Mouse (Mus musculus): ENCODE results near the gene Zfp691. TPM values are rescaled to one million over a fixed set of nuclear protein-coding genes. Genes with fewer than 3 reads are reported as not detected.
A peak's percentile ranks its signal among the peaks of the same experiment; 100 is the strongest.

Zfp691 gene
- total and polyA plus RNA-seq, 2 experiments from 2014 or later, result 2.5 to 4.1 TPM

- no peak overlapping the region for H3K9ac ChIP-seq (replicated peaks; ENCODE audit: low read length, poor library complexity, severe bottlenecking)
- ATAC-seq (ENCODE audit: low FRiP score) (no peak), DNase-seq (ENCODE audit: low spot score) (no peak)
- H3K4me2 ChIP-seq (ENCODE audit: low read depth, low read length, poor library complexity, severe bottlenecking), result no peak overlapping the region
- no peak for TF ChIP-seq CTCF (IDR thresholded peaks at IDR 0.05)
- 63% methylated on average over 8 of the region's 8 CpGs for WGBS
- no peaks in the 10 kb centered on the region for H3K9me3 ChIP-seq (ENCODE audit: low read length)
- peaks cover 24% of the 10 kb centered on the region for H3K36me3 ChIP-seq (ENCODE audit: insufficient read depth, low read length)
- 0 out of 2 replicates have a peak overlapping the region, but pooled peaks have one; percentile 38 for H3K27ac ChIP-seq (ENCODE audit: low read depth, low read length)
- no peaks in the 10 kb centered on the region for H3K27me3 ChIP-seq (ENCODE audit: insufficient read depth, low read length)
- H3K4me3 ChIP-seq (ENCODE audit: low read depth, low read length), result no peak overlapping the region
- no peaks in the 10 kb centered on the region; the same call in 1 of the 2 replicates for H3K4me1 ChIP-seq (ENCODE audit: insufficient read depth, low read length)
Measured at GRCm38 (mm10) chr4:119137313-119137712, 36.7 kb downstream of the Zfp691 start.

- 94% methylated on average over 13 of the region's 13 CpGs for WGBS
- H3K27ac ChIP-seq (ENCODE audit: low read depth, low read length), result no peak overlapping the region
- H3K4me3 ChIP-seq (ENCODE audit: low read depth, low read length), result no peak overlapping the region
- H3K27me3 ChIP-seq (ENCODE audit: insufficient read depth, low read length), result no peaks in the 10 kb centered on the region
- DNase-seq (ENCODE audit: low spot score), result no peak
- ATAC-seq (ENCODE audit: low FRiP score), result no peak
- no peak overlapping the region for H3K4me2 ChIP-seq (ENCODE audit: low read depth, low read length, poor library complexity, severe bottlenecking)
- no peak for TF ChIP-seq CTCF (IDR thresholded peaks at IDR 0.05)
- no peaks in the 10 kb centered on the region for H3K9me3 ChIP-seq (ENCODE audit: low read length)
- H3K9ac ChIP-seq (replicated peaks; ENCODE audit: low read length, poor library complexity, severe bottlenecking), result no peak overlapping the region
- H3K36me3 ChIP-seq (ENCODE audit: insufficient read depth, low read length), result peaks cover 35% of the 10 kb centered on the region
- H3K4me1 ChIP-seq (ENCODE audit: insufficient read depth, low read length), result no peaks in the 10 kb centered on the region; the same call in 1 of the 2 replicates
Measured at GRCm38 (mm10) chr4:119133860-119134259, 40.1 kb downstream of the Zfp691 start.

- ATAC-seq (ENCODE audit: low FRiP score), result no peak
- no peaks in the 10 kb centered on the region for H3K9me3 ChIP-seq (ENCODE audit: low read length)
Measured at GRCm38 (mm10) chr4:119133306-119133705, 40.7 kb downstream of the Zfp691 start.

GRCm38 (mm10) chr4:119131189-119131910, 42.6 kb downstream of the Zfp691 start:
- TF ChIP-seq CTCF (IDR thresholded peaks at IDR 0.05), result no peak
- WGBS, result 89% methylated on average over 8 of the region's 8 CpGs
- Histone ChIP-seq H3K9me3 (ENCODE audit: low read length) (no peaks in the 10 kb centered on the region), H3K36me3 (ENCODE audit: insufficient read depth, low read length) (peaks cover 35% of the 10 kb centered on the region), H3K4me1 (ENCODE audit: insufficient read depth, low read length) (no peaks in the 10 kb centered on the region), H3K27me3 (ENCODE audit: insufficient read depth, low read length) (no peaks in the 10 kb centered on the region), H3K9ac (replicated peaks; ENCODE audit: low read length, poor library complexity, severe bottlenecking) (no peak overlapping the region), H3K27ac (ENCODE audit: low read depth, low read length) (no peak overlapping the region), H3K4me3 (ENCODE audit: low read depth, low read length) (no peak overlapping the region), H3K4me2 (ENCODE audit: low read depth, low read length, poor library complexity, severe bottlenecking) (no peak overlapping the region)
- ATAC-seq (ENCODE audit: low FRiP score), result no peak
- DNase-seq (ENCODE audit: low spot score), result no peak

More at GRCm38 (mm10) chr4:119133306-119133705, 40.7 kb downstream of the Zfp691 start:
- Histone ChIP-seq H3K36me3 (ENCODE audit: insufficient read depth, low read length) (peaks cover 35% of the 10 kb centered on the region), H3K27me3 (ENCODE audit: insufficient read depth, low read length) (no peaks in the 10 kb centered on the region), H3K4me2 (ENCODE audit: low read depth, low read length, poor library complexity, severe bottlenecking) (no peak overlapping the region), H3K4me3 (ENCODE audit: low read depth, low read length) (no peak overlapping the region), H3K9ac (replicated peaks; ENCODE audit: low read length, poor library complexity, severe bottlenecking) (no peak overlapping the region), H3K4me1 (ENCODE audit: insufficient read depth, low read length) (no peaks in the 10 kb centered on the region), H3K27ac (ENCODE audit: low read depth, low read length) (no peak overlapping the region)
- DNase-seq (ENCODE audit: low spot score), result no peak
- WGBS, result 94% methylated on average over 13 of the region's 13 CpGs
- TF ChIP-seq CTCF (IDR thresholded peaks at IDR 0.05), result no peak

- DNase-seq (ENCODE audit: low spot score), result no peak
- no peaks in the 10 kb centered on the region for H3K9me3 ChIP-seq (ENCODE audit: low read length)
- H3K9ac ChIP-seq (replicated peaks; ENCODE audit: low read length, poor library complexity, severe bottlenecking), result no peak overlapping the region
- H3K27ac ChIP-seq (ENCODE audit: low read depth, low read length), result no peak overlapping the region
- no peak overlapping the region for H3K4me3 ChIP-seq (ENCODE audit: low read depth, low read length)
- no peak for TF ChIP-seq CTCF (IDR thresholded peaks at IDR 0.05)
- peaks cover 23% of the 10 kb centered on the region for H3K36me3 ChIP-seq (ENCODE audit: insufficient read depth, low read length)
- ATAC-seq (ENCODE audit: low FRiP score), result no peak
- H3K4me1 ChIP-seq (ENCODE audit: insufficient read depth, low read length), result no peaks in the 10 kb centered on the region
- no peaks in the 10 kb centered on the region for H3K27me3 ChIP-seq (ENCODE audit: insufficient read depth, low read length)
- H3K4me2 ChIP-seq (ENCODE audit: low read depth, low read length, poor library complexity, severe bottlenecking), result no peak overlapping the region
- WGBS, result 88% methylated on average over 1 of the region's 1 CpGs
Measured at GRCm38 (mm10) chr4:119129096-119129495, 44.9 kb downstream of the Zfp691 start.

- Histone ChIP-seq H3K9ac (replicated peaks; ENCODE audit: low read length, poor library complexity, severe bottlenecking) (no peak overlapping the region), H3K9me3 (ENCODE audit: low read length) (no peaks in the 10 kb centered on the region), H3K36me3 (ENCODE audit: insufficient read depth, low read length) (peaks cover 17% of the 10 kb centered on the region), H3K4me2 (ENCODE audit: low read depth, low read length, poor library complexity, severe bottlenecking) (no peak overlapping the region), H3K27ac (ENCODE audit: low read depth, low read length) (no peak overlapping the region), H3K4me3 (ENCODE audit: low read depth, low read length) (no peak overlapping the region), H3K27me3 (ENCODE audit: insufficient read depth, low read length) (no peaks in the 10 kb centered on the region), H3K4me1 (ENCODE audit: insufficient read depth, low read length) (no peaks in the 10 kb centered on the region)
- WGBS, result 84% methylated on average over 7 of the region's 7 CpGs
- no peak for TF ChIP-seq CTCF (IDR thresholded peaks at IDR 0.05)
- ATAC-seq (ENCODE audit: low FRiP score) (no peak), DNase-seq (ENCODE audit: low spot score) (no peak)
Measured at GRCm38 (mm10) chr4:119128547-119128946, 45.4 kb downstream of the Zfp691 start.
